Mouse (Mus musculus) forebrain, embryonic 10.5 days (tissue): ENCODE results near the gene Pin4. TPM values are rescaled to one million over a fixed set of nuclear protein-coding genes. Genes with fewer than 3 reads are reported as not detected.
A peak's percentile ranks its signal among the peaks of the same experiment; 100 is the strongest.

Source experiments
- DNase-seq: peaks from one replicate; pipeline ENCODE4 v3.0.0-alpha.2; 2017; ENCODE audit warnings: low spot score; ENCODE audit errors: extremely low spot score
- H3K27ac ChIP-seq: fragments of 300-500 bp; sonication (generic); 2 replicates; pipeline ENCODE4 v1.5.1; 2016; ENCODE audit warnings: mild to moderate bottlenecking
- H3K27me3 ChIP-seq: fragments of 300-500 bp; sonication (generic); 2 replicates; pipeline ENCODE4 v1.6.1; 2016; ENCODE audit warnings: mild to moderate bottlenecking; ENCODE audit not compliant: poor library complexity, severe bottlenecking
- H3K36me3 ChIP-seq: fragments of 300-500 bp; sonication (generic); replicated peaks from 2 replicates; pipeline ENCODE4 v1.6.1; 2016; ENCODE audit warnings: mild to moderate bottlenecking, moderate library complexity
- H3K4me1 ChIP-seq: fragments of 300-500 bp; sonication (generic); 2 replicates; pipeline ENCODE4 v1.6.1; 2016
- H3K4me3 ChIP-seq: fragments of 300-500 bp; sonication (generic); 2 replicates; pipeline ENCODE4 v1.5.1; 2016; ENCODE audit warnings: mild to moderate bottlenecking, moderate library complexity
- H3K9me3 ChIP-seq: fragments of 300-500 bp; sonication (generic); 2 replicates; pipeline ENCODE4 v1.6.1; 2016; ENCODE audit warnings: mild to moderate bottlenecking, moderate library complexity
- WGBS: fragments of 180-500 bp; shearing (Covaris S2); methylation state at CpG from one replicate; pipeline ENCODE4 v1.1.7; 2016; 5-methylcytosine and 5-hydroxymethylcytosine counted together
- polyA plus RNA-seq: library from polyadenylated mRNA; unstranded; fragments of >200 nt; fragmentation: Nextera tagmentation; extraction: Ambion mirVana; gene quantifications from 2 replicates; pipeline ENCODE4 v1.2.1, GENCODE M21; 2016

Gene Pin4
- polyA plus RNA-seq, 1 experiment from 2014 or later, result 78.2 TPM

- H3K4me3 ChIP-seq, result no peak overlapping the region
- no peaks in the 10 kb centered on the region for H3K36me3 ChIP-seq
- H3K27ac ChIP-seq, result no peak overlapping the region
- H3K9me3 ChIP-seq, result no peaks in the 10 kb centered on the region
- WGBS, result 35% methylated on average over 2 of the region's 2 CpGs
- DNase-seq, result no peak
- H3K4me1 ChIP-seq, result peaks cover 13% of the 10 kb centered on the region
- peaks cover 16% of the 10 kb centered on the region for H3K27me3 ChIP-seq
Measured at GRCm38 (mm10) chrX:102163096-102163495, 43.8 kb downstream of the Pin4 start.

- DNase-seq, result no peak
- Histone ChIP-seq H3K4me3 (no peak overlapping the region), H3K9me3 (no peaks in the 10 kb centered on the region), H3K36me3 (no peaks in the 10 kb centered on the region), H3K27ac (no peak overlapping the region), H3K4me1 (peaks cover 13% of the 10 kb centered on the region), H3K27me3 (peaks cover 20% of the 10 kb centered on the region)
- WGBS, result 85% methylated on average over 4 of the region's 4 CpGs
Measured at GRCm38 (mm10) chrX:102163529-102163928, 44.3 kb downstream of the Pin4 start.

GRCm38 (mm10) chrX:102166521-102166920, 47.3 kb downstream of the Pin4 start:
- peaks cover 47% of the 10 kb centered on the region for H3K27me3 ChIP-seq
- no peak for DNase-seq
- no peak overlapping the region for H3K4me3 ChIP-seq
- H3K36me3 ChIP-seq, result no peaks in the 10 kb centered on the region
- 33% methylated on average over 5 of the region's 5 CpGs for WGBS
- peak overlapping the region; percentile 79 for H3K27ac ChIP-seq
- H3K4me1 ChIP-seq, result peaks cover 13% of the 10 kb centered on the region
- no peaks in the 10 kb centered on the region for H3K9me3 ChIP-seq

- WGBS, result 34% methylated on average over 6 of the region's 6 CpGs
- Histone ChIP-seq H3K27me3 (peaks cover 52% of the 10 kb centered on the region), H3K27ac (peak overlapping the region; percentile 79), H3K9me3 (no peaks in the 10 kb centered on the region), H3K36me3 (no peaks in the 10 kb centered on the region), H3K4me1 (peaks cover 13% of the 10 kb centered on the region), H3K4me3 (no peak overlapping the region)
- DNase-seq, result no peak
Measured at GRCm38 (mm10) chrX:102166986-102167385, 47.7 kb downstream of the Pin4 start.

- H3K27me3 ChIP-seq, result peaks cover 74% of the 10 kb centered on the region
- 71% methylated on average over 1 of the region's 1 CpGs for WGBS
- no peaks in the 10 kb centered on the region for H3K36me3 ChIP-seq
- H3K9me3 ChIP-seq, result no peaks in the 10 kb centered on the region
- no peak for DNase-seq
- peaks cover 13% of the 10 kb centered on the region for H3K4me1 ChIP-seq
- no peak overlapping the region for H3K4me3 ChIP-seq
- no peak overlapping the region for H3K27ac ChIP-seq
Measured at GRCm38 (mm10) chrX:102169724-102170123, 50.5 kb downstream of the Pin4 start.

GRCm38 (mm10) chrX:102170135-102170534, 50.9 kb downstream of the Pin4 start:
- no peak for DNase-seq
- Histone ChIP-seq H3K27ac (no peak overlapping the region), H3K9me3 (no peaks in the 10 kb centered on the region), H3K27me3 (peaks cover 74% of the 10 kb centered on the region), H3K4me1 (peaks cover 13% of the 10 kb centered on the region), H3K36me3 (no peaks in the 10 kb centered on the region), H3K4me3 (no peak overlapping the region)
- WGBS, result 50% methylated on average over 3 of the region's 3 CpGs

- H3K36me3 ChIP-seq, result no peaks in the 10 kb centered on the region
- H3K4me1 ChIP-seq, result peaks cover 13% of the 10 kb centered on the region
- no peak overlapping the region for H3K27ac ChIP-seq
- WGBS, result 78% methylated on average over 3 of the region's 3 CpGs
- H3K27me3 ChIP-seq, result peaks cover 74% of the 10 kb centered on the region
- no peak overlapping the region for H3K4me3 ChIP-seq
- H3K9me3 ChIP-seq, result no peaks in the 10 kb centered on the region
- DNase-seq, result no peak
Measured at GRCm38 (mm10) chrX:102170900-102171299, 51.7 kb downstream of the Pin4 start.

- peaks cover 6% of the 10 kb centered on the region; the same call in 1 of the 2 replicates for H3K4me1 ChIP-seq
- H3K9me3 ChIP-seq, result no peaks in the 10 kb centered on the region
- no peak for DNase-seq
- 94% methylated on average over 5 of the region's 5 CpGs for WGBS
- H3K27ac ChIP-seq, result no peak overlapping the region
- no peak overlapping the region for H3K4me3 ChIP-seq
- peaks cover 60% of the 10 kb centered on the region for H3K27me3 ChIP-seq
- no peaks in the 10 kb centered on the region; the same call in 1 of the 2 replicates for H3K36me3 ChIP-seq
Measured at GRCm38 (mm10) chrX:102175538-102176287, 56.5 kb downstream of the Pin4 start.

Other genes with a start within 250 kb of the Pin4 start
- gene Rtl5, start 48.1 kb upstream of the Pin4 start, polyA plus RNA-seq, result 3.5 and 4.4 TPM in 2 replicates
- gene Ercc6l, start 37.6 kb downstream of the Pin4 start, polyA plus RNA-seq, result 24.9 and 25.9 TPM in 2 replicates
- 716 and 744 TPM in 2 replicates for gene Rps4x, start 69.9 kb downstream of the Pin4 start, polyA plus RNA-seq
- 24.4 and 25.0 TPM in 2 replicates for gene Cited1, start 132.7 kb downstream of the Pin4 start, polyA plus RNA-seq